Mouse (Mus musculus) stomach, postnatal 0 days (tissue): ENCODE results near the gene Ppp2r1b. TPM values are rescaled to one million over a fixed set of nuclear protein-coding genes. Genes with fewer than 3 reads are reported as not detected.

ENCODE experiments used
- ATAC-seq: fragments of 200-750 bp; cut with Nextera tagmentation; 2 replicates; pipeline ENCODE4 v1.8.0; 2017; ENCODE audit not compliant: low FRiP score, low TSS enrichment
- DNase-seq: peaks from one replicate; pipeline ENCODE4 v3.0.0-alpha.2; 2016; ENCODE audit warnings: low spot score
- H3K27ac ChIP-seq: fragments of 300-500 bp; sonication (generic); replicated peaks from 2 replicates; pipeline ENCODE4 v1.5.1; 2014; ENCODE audit warnings: mild to moderate bottlenecking, control low read depth
- H3K27me3 ChIP-seq: fragments of 300-500 bp; sonication (generic); 2 replicates; pipeline ENCODE4 v1.6.1; 2014; ENCODE audit warnings: low read length; ENCODE audit not compliant: control insufficient read depth, insufficient read depth
- H3K36me3 ChIP-seq: fragments of 300-500 bp; sonication (generic); 2 replicates; pipeline ENCODE4 v1.6.1; 2014; ENCODE audit warnings: low read length, mixed read lengths; ENCODE audit not compliant: control insufficient read depth, insufficient read depth
- H3K4me1 ChIP-seq: fragments of 300-500 bp; sonication (generic); replicated peaks from 2 replicates; pipeline ENCODE4 v1.6.1; 2014; ENCODE audit warnings: antibody characterized with exemption; ENCODE audit not compliant: control insufficient read depth, insufficient read depth
- H3K4me2 ChIP-seq: fragments of 300-500 bp; sonication (generic); replicated peaks from 2 replicates; pipeline ENCODE4 v1.6.1; 2014; ENCODE audit warnings: low read depth, mild to moderate bottlenecking, control low read depth, moderate library complexity
- H3K4me3 ChIP-seq: fragments of 300-500 bp; sonication (generic); 2 replicates; pipeline ENCODE4 v1.5.1; 2014; ENCODE audit warnings: low read depth, low read length, control low read depth
- H3K9ac ChIP-seq: fragments of 300-500 bp; sonication (generic); 2 replicates; pipeline ENCODE4 v1.6.1; 2014; ENCODE audit warnings: mild to moderate bottlenecking, low read length, control low read depth, mixed read lengths
- H3K9me3 ChIP-seq: fragments of 300-500 bp; sonication (generic); 2 replicates; pipeline ENCODE4 v1.6.1; 2016; ENCODE audit warnings: low read length; ENCODE audit not compliant: control insufficient read depth
- CTCF ChIP-seq: IDR thresholded peaks from 2 replicates; pipeline ENCODE4 v1.5.1; 2016; ENCODE audit warnings: antibody characterized with exemption, low read depth, mild to moderate bottlenecking, moderate library complexity
- EP300 ChIP-seq: optimal IDR thresholded peaks from 2 replicates; pipeline ENCODE3; 2016; ENCODE audit warnings: antibody characterized with exemption
- WGBS: fragments of 180-500 bp; shearing (Covaris S2); extraction: QIAGEN DNeasy Blood & Tissue Kit; methylation state at CpG from one replicate; pipeline ENCODE4 v1.1.7; 2014; 5-methylcytosine and 5-hydroxymethylcytosine counted together
- polyA plus RNA-seq: library from polyadenylated mRNA; unstranded; fragments of >200 nt; fragmentation: Nextera tagmentation; extraction: Ambion mirVana; gene quantifications from 2 replicates; pipeline ENCODE4 v1.2.1, GENCODE M21; 2015

Ppp2r1b gene
- polyA plus RNA-seq, 1 experiment from 2014 or later = 32.6 TPM

GRCm38 (mm10) chr9:50885600-50885987 lies 40.5 kb downstream of the Ppp2r1b start:
- H3K9ac ChIP-seq = peak overlapping the region; percentile 9; the same call in 1 of the 2 replicates
- peak overlapping the region; percentile 91 for H3K27ac ChIP-seq
- H3K4me2 ChIP-seq = 0 out of 2 replicates have a peak overlapping the region, but pooled peaks have one; percentile 18
- H3K4me3 ChIP-seq = no peak overlapping the region
- TF ChIP-seq CTCF (no peak), EP300 (no peak)
- H3K4me1 ChIP-seq = peaks cover 13% of the 10 kb centered on the region
- DNase-seq (no peak), ATAC-seq (no peak)
- H3K9me3 ChIP-seq = no peaks in the 10 kb centered on the region
- 26% methylated on average over 1 of the region's 1 CpGs for WGBS
- no peaks in the 10 kb centered on the region for H3K36me3 ChIP-seq
- H3K27me3 ChIP-seq = no peaks in the 10 kb centered on the region

GRCm38 (mm10) chr9:50886870-50887269 lies 41.8 kb downstream of the Ppp2r1b start:
- ATAC-seq (peak; percentile 31; the same call in 1 of the 2 replicates), DNase-seq (no peak)
- 0 out of 2 replicates have a peak, but pooled peaks cover 9% of the 10 kb centered on the region for H3K36me3 ChIP-seq
- peak overlapping the region; percentile 69 for H3K27ac ChIP-seq
- no peak overlapping the region for H3K9ac ChIP-seq
- H3K27me3 ChIP-seq = no peaks in the 10 kb centered on the region
- no peak overlapping the region for H3K4me3 ChIP-seq
- H3K4me2 ChIP-seq = no peak overlapping the region
- TF ChIP-seq CTCF (no peak), EP300 (no peak)
- WGBS = 86% methylated on average over 1 of the region's 1 CpGs
- no peaks in the 10 kb centered on the region for H3K9me3 ChIP-seq
- H3K4me1 ChIP-seq = peaks cover 13% of the 10 kb centered on the region

DNA sequence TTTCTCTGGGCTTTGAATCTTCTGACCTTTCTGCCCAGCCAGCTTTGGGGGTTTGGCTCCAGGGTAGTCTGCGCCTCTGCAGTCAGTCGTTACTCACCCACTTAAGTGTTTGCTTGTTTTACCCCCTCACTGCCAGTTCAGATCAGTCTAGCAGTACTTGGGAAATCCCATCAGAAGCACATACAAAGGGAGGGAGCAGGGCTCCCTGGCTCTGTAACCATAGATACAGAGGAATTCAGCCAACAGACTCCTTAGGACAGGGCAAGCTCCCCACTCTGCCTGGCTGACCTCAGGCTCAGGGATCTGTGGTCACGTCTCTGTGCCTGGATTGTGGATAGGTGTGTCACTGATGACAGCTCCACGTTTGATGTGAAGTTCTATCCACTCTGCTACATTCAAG lies 42.2 kb downstream of the Ppp2r1b start:
- WGBS = 16% methylated on average over 4 of the region's 4 CpGs
- H3K4me2 ChIP-seq = no peak overlapping the region
- peak; percentile 10; the same call in 1 of the 2 replicates for ATAC-seq
- H3K9ac ChIP-seq = no peak overlapping the region
- 0 out of 2 replicates have a peak, but pooled peaks cover 10% of the 10 kb centered on the region for H3K36me3 ChIP-seq
- no peak overlapping the region for H3K4me3 ChIP-seq
- no peaks in the 10 kb centered on the region for H3K9me3 ChIP-seq
- H3K27me3 ChIP-seq = no peaks in the 10 kb centered on the region
- no peak for DNase-seq
- no peak for TF ChIP-seq EP300
- TF ChIP-seq CTCF = no peak
- H3K4me1 ChIP-seq = peaks cover 13% of the 10 kb centered on the region
- peak overlapping the region; percentile 69 for H3K27ac ChIP-seq

DNA sequence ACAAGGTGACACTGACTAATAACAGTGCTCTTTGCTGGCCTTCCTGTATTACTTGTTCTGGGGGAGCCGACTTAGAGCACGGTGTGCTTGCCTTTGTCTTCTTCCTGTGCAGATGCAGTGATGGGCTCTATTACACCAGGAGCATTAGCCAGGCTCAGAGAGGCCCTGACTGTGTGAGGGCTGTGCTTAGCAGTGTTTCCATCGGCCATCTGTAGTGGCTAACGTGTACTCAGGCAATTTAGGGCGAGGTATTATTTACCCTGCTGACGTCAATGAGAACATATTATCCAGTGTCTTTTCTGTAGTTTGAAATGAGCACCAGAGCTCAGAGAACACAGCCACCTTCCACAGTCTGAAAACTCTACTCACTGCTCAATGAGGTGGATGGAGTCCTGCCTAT lies 44.1 kb downstream of the Ppp2r1b start:
- Histone ChIP-seq H3K4me1 (peaks cover 13% of the 10 kb centered on the region), H3K36me3 (0 out of 2 replicates have a peak, but pooled peaks cover 10% of the 10 kb centered on the region), H3K4me2 (no peak overlapping the region), H3K9ac (no peak overlapping the region), H3K9me3 (no peaks in the 10 kb centered on the region), H3K27me3 (no peaks in the 10 kb centered on the region), H3K27ac (no peak overlapping the region; the same call in 1 of the 2 replicates), H3K4me3 (no peak overlapping the region)
- WGBS = 35% methylated on average over 6 of the region's 6 CpGs
- TF ChIP-seq EP300 = no peak
- TF ChIP-seq CTCF = no peak
- ATAC-seq (peak; percentile 21; the same call in 1 of the 2 replicates), DNase-seq (no peak)

- WGBS = 85% methylated on average over 4 of the region's 4 CpGs
- H3K4me2 ChIP-seq = no peak overlapping the region
- H3K27ac ChIP-seq = no peak overlapping the region
- DNase-seq = no peak
- H3K36me3 ChIP-seq = peaks cover 13% of the 10 kb centered on the region; the same call in 1 of the 2 replicates
- H3K27me3 ChIP-seq = no peaks in the 10 kb centered on the region
- H3K4me3 ChIP-seq = no peak overlapping the region
- no peak for TF ChIP-seq EP300
- TF ChIP-seq CTCF = no peak
- no peaks in the 10 kb centered on the region for H3K9me3 ChIP-seq
- ATAC-seq = no peak
- peaks cover 11% of the 10 kb centered on the region for H3K4me1 ChIP-seq
- H3K9ac ChIP-seq = no peak overlapping the region
These were observed 44.9 kb downstream of the Ppp2r1b start for GRCm38 (mm10) chr9:50889964-50890363.

- Histone ChIP-seq H3K36me3 (peaks cover 13% of the 10 kb centered on the region; the same call in 1 of the 2 replicates), H3K9ac (no peak overlapping the region), H3K9me3 (no peaks in the 10 kb centered on the region), H3K4me1 (peaks cover 8% of the 10 kb centered on the region), H3K27me3 (no peaks in the 10 kb centered on the region), H3K4me3 (no peak overlapping the region), H3K27ac (no peak overlapping the region), H3K4me2 (no peak overlapping the region)
- TF ChIP-seq CTCF (no peak), EP300 (no peak)
- no peak for ATAC-seq
- WGBS = 73% methylated on average over 3 of the region's 3 CpGs
- no peak for DNase-seq
These were observed 45.5 kb downstream of the Ppp2r1b start for GRCm38 (mm10) chr9:50890494-50891090.
